Mouse (Mus musculus): ENCODE results near the gene 4930590J08Rik.

DNA sequence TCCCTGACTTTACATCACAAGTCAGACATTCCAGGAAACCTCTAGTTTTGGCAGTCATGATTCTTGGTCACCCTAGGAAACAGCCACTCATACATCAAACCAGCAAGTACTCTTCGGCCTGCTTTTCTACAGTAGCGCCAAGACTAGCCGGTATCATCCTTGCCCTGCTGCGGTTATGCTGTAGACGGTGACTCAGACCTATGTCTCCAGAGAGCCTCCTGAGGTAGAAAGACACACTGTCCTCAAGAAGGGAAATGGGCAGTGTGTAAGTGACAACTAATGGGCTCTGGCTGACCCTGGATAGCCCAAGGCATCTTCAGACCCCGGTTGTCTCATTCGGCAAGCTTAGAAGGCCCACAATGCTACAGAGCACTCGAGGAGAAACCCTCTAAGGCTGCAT lies 62.5 kb downstream of the 4930590J08Rik start:
- TF ChIP-seq POLR2A (IDR thresholded peaks at IDR 0.05; ENCODE audit: control insufficient read depth in 1 of 2, insufficient read depth in 1 of 2, low read depth in 1 of 2, low read length in 2 of 2, poor library complexity in 1 of 2) = no peak
- no peak for TF ChIP-seq BHLHE40 (IDR thresholded peaks at IDR 0.05; ENCODE audit: borderline replicate concordance, low read depth, low read length)
- TF ChIP-seq RCOR1 (IDR thresholded peaks at IDR 0.05; ENCODE audit: low read depth, low read length) = no peak
- no peak for TF ChIP-seq GABPA (IDR thresholded peaks at IDR 0.05; ENCODE audit: low read depth, low read length)
- no peak for TF ChIP-seq MAFK (IDR thresholded peaks at IDR 0.05; ENCODE audit: borderline replicate concordance, low read depth, low read length)
- no peak for TF ChIP-seq POLR2AphosphoS2 (IDR thresholded peaks at IDR 0.05; ENCODE audit: low read length)
- TF ChIP-seq TCF12 (IDR thresholded peaks at IDR 0.05; ENCODE audit: low read depth, low read length) = no peak
- TF ChIP-seq TAL1 (IDR thresholded peaks at IDR 0.05; ENCODE audit: low read length) = no peak
- TF ChIP-seq ELF1 (IDR thresholded peaks at IDR 0.05; ENCODE audit: low read depth, low read length) = no peak
- TF ChIP-seq ZC3H11A (IDR thresholded peaks at IDR 0.05; ENCODE audit: low read depth, low read length) = no peak
- TF ChIP-seq E2F4 (IDR thresholded peaks at IDR 0.05; ENCODE audit: borderline replicate concordance, low read depth, low read length) = no peak
- no peak for TF ChIP-seq CTCF (IDR thresholded peaks at IDR 0.05 in 2 of 3, conservative IDR thresholded peaks at IDR 0.05 in 1 of 3; ENCODE audit: control insufficient read depth in 1 of 3, insufficient read depth in 1 of 3, low read depth in 2 of 3, low read length in 3 of 3, poor library complexity in 1 of 3, severe bottlenecking in 1 of 3)
- no peak for TF ChIP-seq NRF1 (IDR thresholded peaks at IDR 0.05; ENCODE audit: insufficient read depth, low read depth, low read length, poor library complexity, severe bottlenecking)
- TF ChIP-seq HCFC1 (IDR thresholded peaks at IDR 0.05; ENCODE audit: low read depth, low read length) = no peak
